Mouse (Mus musculus): Measurements from ENCODE around the gene Col8a2. TPM values are rescaled to one million over a fixed set of nuclear protein-coding genes. Genes with fewer than 3 reads are reported as not detected.

Gene Col8a2
- total RNA-seq (2021): 1 to 10 TPM; 2.6 to 2.8 TPM
- long read RNA-seq, experiment 1, full-length matches to known transcripts: 8 of 9 reads
- long read RNA-seq, experiment 1, partial matches to known transcripts: 1 of 9 reads
- long read RNA-seq, experiment 1, other reads (novel, unspliced or antisense): 0 of 9 reads
- long read RNA-seq, experiment 2, full-length matches to known transcripts: 8 of 13 reads
- long read RNA-seq, experiment 2, partial matches to known transcripts: 2 of 13 reads
- long read RNA-seq, experiment 2, other reads (novel, unspliced or antisense): 3 of 13 reads

GRCm38 (mm10) chr4:126286492-126286891, at the start of gene Col8a2:
Col8a2 (plus strand) TSS chr4:126286793.
- peak in 1 of 2 experiments; percentile 44 for DNase-seq (ENCODE audit: low spot score in 2 of 2)

GRCm38 (mm10) chr4:126237721-126238242, 48.8 kb upstream of the Col8a2 start:
- DNase-seq (ENCODE audit: low spot score in 2 of 2): peak in 1 of 2 experiments; percentile 15

- no peak for DNase-seq (ENCODE audit: low spot score in 2 of 2)
These were observed 46.6 kb upstream of the Col8a2 start for GRCm38 (mm10) chr4:126239862-126240475.

- DNase-seq (ENCODE audit: low spot score in 2 of 2): no peak
These were observed 44.6 kb upstream of the Col8a2 start for GRCm38 (mm10) chr4:126241956-126242355.

GRCm38 (mm10) chr4:126242510-126242909, 44.1 kb upstream of the Col8a2 start:
- DNase-seq (ENCODE audit: low spot score in 2 of 2): no peak

GRCm38 (mm10) chr4:126246202-126246889, 40.2 kb upstream of the Col8a2 start:
- DNase-seq (ENCODE audit: low spot score in 2 of 2): no peak

GRCm38 (mm10) chr4:126248261-126248868, 38.2 kb upstream of the Col8a2 start:
- no peak for DNase-seq (ENCODE audit: low spot score in 2 of 2)

- no peak for DNase-seq (ENCODE audit: low spot score in 2 of 2)
These were observed 35.9 kb upstream of the Col8a2 start for GRCm38 (mm10) chr4:126250659-126251058.

- peak in 1 of 2 experiments; percentile 38 for DNase-seq (ENCODE audit: low spot score in 2 of 2)
These were observed 34.8 kb upstream of the Col8a2 start for GRCm38 (mm10) chr4:126251655-126252254.

GRCm38 (mm10) chr4:126252411-126253237, 34.0 kb upstream of the Col8a2 start:
- DNase-seq (ENCODE audit: low spot score in 2 of 2): no peak

- DNase-seq (ENCODE audit: low spot score in 2 of 2): no peak
These were observed 32.8 kb upstream of the Col8a2 start for GRCm38 (mm10) chr4:126253637-126254272.

- no peak for DNase-seq (ENCODE audit: low spot score in 2 of 2)
These were observed 32.1 kb upstream of the Col8a2 start for GRCm38 (mm10) chr4:126254315-126255112.

- peak in 1 of 2 experiments; percentile 47 for DNase-seq (ENCODE audit: low spot score in 2 of 2)
These were observed 31.2 kb upstream of the Col8a2 start for GRCm38 (mm10) chr4:126255113-126256001.

- DNase-seq (ENCODE audit: low spot score in 2 of 2): peak; percentile 93 to 96
These were observed 30.3 kb upstream of the Col8a2 start, which contains the start of gene Map7d1 for GRCm38 (mm10) chr4:126256131-126256791. Map7d1 (minus strand) TSS chr4:126256343.

- peak; percentile 45 to 49 for DNase-seq (ENCODE audit: low spot score in 2 of 2)
These were observed 29.4 kb upstream of the Col8a2 start for GRCm38 (mm10) chr4:126256967-126257881.

- no peak for DNase-seq (ENCODE audit: low spot score in 2 of 2)
These were observed 27.5 kb upstream of the Col8a2 start for GRCm38 (mm10) chr4:126259063-126259462.
